Mouse (Mus musculus) layer of hippocampus, adult 6 months (tissue): ENCODE data around the gene Nek4. TPM values are rescaled to one million over a fixed set of nuclear protein-coding genes. Genes with fewer than 3 reads are reported as not detected.

Experiments used
- long read RNA-seq, 2 experiments: library from polyadenylated mRNA; unstranded; transcript quantifications; one replicate each; pipeline ENCODE4 v2.0.0; 2019 to 2020
- polyA plus RNA-seq: library from polyadenylated mRNA; unstranded; fragments of <200 nt; fragmentation: Nextera tagmentation; gene quantifications from 2 replicates; pipeline ENCODE4 v1.2.3, GENCODE M21; 2021

The Nek4 gene
- polyA plus RNA-seq: 6.8 and 8.2 TPM in 2 replicates
- long read RNA-seq, experiment 1, full-length matches to known transcripts: 7 of 19 reads
- long read RNA-seq, experiment 1, partial matches to known transcripts: 7 of 19 reads
- long read RNA-seq, experiment 1, other reads (novel, unspliced or antisense): 5 of 19 reads
- long read RNA-seq, experiment 2, full-length matches to known transcripts: 61 of 74 reads
- long read RNA-seq, experiment 2, partial matches to known transcripts: 2 of 74 reads
- long read RNA-seq, experiment 2, other reads (novel, unspliced or antisense): 11 of 74 reads

DNA sequence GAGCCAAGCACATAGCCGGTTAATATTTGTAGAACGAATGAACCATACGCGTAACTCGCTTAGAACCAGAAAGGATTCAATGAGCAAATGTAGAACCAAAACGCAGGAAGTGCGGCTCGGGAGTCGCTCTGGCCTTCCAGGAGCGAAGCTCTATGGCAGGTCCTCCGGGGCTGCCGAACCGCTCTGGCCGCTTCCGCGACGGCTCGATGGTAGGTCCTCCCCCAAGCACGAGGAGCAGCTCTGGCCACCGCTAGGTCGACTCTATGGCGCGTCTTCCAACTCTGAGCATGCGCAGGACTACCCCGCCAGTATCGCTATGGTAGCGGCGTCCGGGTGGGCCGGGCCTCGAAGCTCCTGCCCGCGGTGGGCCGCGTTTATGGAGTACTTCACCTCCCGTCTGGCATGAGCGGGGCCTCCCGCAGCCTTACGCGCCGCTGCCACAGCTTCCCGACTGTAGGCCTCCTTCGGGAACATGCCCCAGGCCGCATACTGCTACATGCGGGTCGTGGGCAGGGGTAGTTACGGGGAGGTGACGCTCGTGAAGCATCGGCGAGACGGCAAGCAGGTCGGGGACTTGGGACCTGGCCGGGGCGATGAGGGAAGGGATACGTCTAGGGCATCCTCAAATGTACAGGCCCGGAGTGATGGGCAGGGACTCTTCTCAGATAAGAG is at the start of gene Nek4:
Gene Nek4 (plus strand): TSS at position 224 of the 672 bp plus-strand sequence.

GRCm38 (mm10) chr14:30923375-30924105 is 27.6 kb upstream of the Nek4 start, which contains the start of gene Itih3:
Itih3 (minus strand) TSS chr14:30923760.

GRCm38 (mm10) chr14:30943038-30943437 is 8.1 kb upstream of the Nek4 start, which contains the start of gene Itih1:
Itih1 (minus strand) TSS chr14:30943289.

DNA sequence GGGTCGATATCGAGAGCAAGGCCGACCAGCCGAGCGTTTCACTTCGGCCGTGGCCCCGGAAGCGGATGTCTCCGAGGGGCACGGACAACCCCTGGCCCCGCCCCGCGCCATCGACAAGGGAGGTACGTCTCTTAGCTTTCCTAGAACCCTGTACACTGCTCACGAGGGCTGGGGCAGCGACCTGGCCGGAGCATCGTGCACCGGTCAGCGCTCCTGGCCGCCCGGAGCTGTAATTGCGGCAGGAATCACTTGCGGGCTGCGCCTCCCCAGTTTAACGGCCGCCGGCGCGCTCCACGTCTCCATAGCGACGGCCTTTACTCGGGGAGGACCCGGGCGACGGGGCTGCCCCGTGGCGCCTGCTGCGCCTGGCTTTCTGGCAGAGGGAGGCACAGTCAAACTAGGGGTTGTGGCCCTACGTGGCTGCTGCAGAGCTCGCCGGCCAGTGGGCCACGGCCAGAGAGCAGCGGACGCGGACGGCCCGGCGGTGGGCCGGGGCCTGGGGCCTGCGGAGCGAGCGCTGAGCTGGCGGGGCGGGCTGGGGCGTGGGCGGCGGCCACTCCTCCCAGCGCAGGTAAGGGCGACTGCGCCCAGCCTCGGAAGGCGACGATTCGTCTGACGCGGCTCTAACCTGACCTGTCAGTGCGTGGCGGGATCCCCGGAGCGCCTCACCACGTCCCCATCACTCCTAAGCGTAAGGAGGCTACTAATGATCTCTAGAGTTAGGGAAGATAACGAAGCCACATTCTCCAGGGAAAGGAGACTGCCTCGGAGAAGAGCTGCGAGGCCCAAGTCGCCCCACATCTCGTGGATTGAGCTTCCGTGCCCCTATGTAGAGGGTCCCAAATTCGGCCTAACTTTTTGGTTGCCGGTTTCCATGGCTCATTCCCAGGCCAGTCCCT is 50.4 kb downstream of the Nek4 start, which contains the start of the genes Glt8d1 and Spcs1:
Gene Glt8d1 (plus strand): TSS at position 94 of the 899 bp plus-strand sequence.
Gene Spcs1 (minus strand): TSS at position 366 of the 899 bp plus-strand sequence.

GRCm38 (mm10) chr14:31018860-31019291 is 67.7 kb downstream of the Nek4 start, which contains the start of the genes Pbrm1 and Gnl3:
Pbrm1 (plus strand) TSS chr14:31019138.
Gnl3 (minus strand) TSS chr14:31019152.

Other genes with a start within 250 kb of the Nek4 start
- 5.9 and 7.1 TPM in 2 replicates for gene Sfmbt1, start 236.5 kb upstream of the Nek4 start, polyA plus RNA-seq
- 5.5 and 5.9 TPM in 2 replicates for gene Tmem110, start 125.8 kb upstream of the Nek4 start, polyA plus RNA-seq
- 1.2 and 1.3 TPM in 2 replicates for gene Mustn1, start 72.2 kb upstream of the Nek4 start, polyA plus RNA-seq
- not detected in 2 replicates for gene Itih4, start 64.9 kb upstream of the Nek4 start, polyA plus RNA-seq
- gene Itih3, start 27.6 kb upstream of the Nek4 start, polyA plus RNA-seq: 15.1 and 21.6 TPM in 2 replicates
- not detected in 2 replicates for gene Itih1, start 8.1 kb upstream of the Nek4 start, polyA plus RNA-seq
- gene Glt8d1, start 50.0 kb downstream of the Nek4 start, polyA plus RNA-seq: 14.6 and 14.9 TPM in 2 replicates
- 565 and 597 TPM in 2 replicates for gene Spcs1, start 50.3 kb downstream of the Nek4 start, polyA plus RNA-seq
- gene Pbrm1, start 67.8 kb downstream of the Nek4 start, polyA plus RNA-seq: 7.9 and 9.7 TPM in 2 replicates
- 14.9 TPM in 2 replicates for gene Gnl3, start 67.8 kb downstream of the Nek4 start, polyA plus RNA-seq
- gene Smim4, start 177.6 kb downstream of the Nek4 start, polyA plus RNA-seq: 136 and 163 TPM in 2 replicates
- gene Nt5dc2, start 179.7 kb downstream of the Nek4 start, polyA plus RNA-seq: 23.3 and 23.4 TPM in 2 replicates
- gene Stab1, start 217.3 kb downstream of the Nek4 start, polyA plus RNA-seq: 6.7 and 8.1 TPM in 2 replicates